Mouse (Mus musculus): ENCODE measurements around the gene Cbx4. TPM values are rescaled to one million over a fixed set of nuclear protein-coding genes. Genes with fewer than 3 reads are reported as not detected.
A peak's percentile ranks its signal among the peaks of the same experiment; 100 is the strongest.
"Not testable (repeated sequence)": the region's sequence is repeated elsewhere in the genome, so short reads cannot be mapped to it uniquely, and the experiment has no call there.

Gene Cbx4
- polyA plus RNA-seq, 1 experiment from 2014 or later, result 20.2 TPM

DNA sequence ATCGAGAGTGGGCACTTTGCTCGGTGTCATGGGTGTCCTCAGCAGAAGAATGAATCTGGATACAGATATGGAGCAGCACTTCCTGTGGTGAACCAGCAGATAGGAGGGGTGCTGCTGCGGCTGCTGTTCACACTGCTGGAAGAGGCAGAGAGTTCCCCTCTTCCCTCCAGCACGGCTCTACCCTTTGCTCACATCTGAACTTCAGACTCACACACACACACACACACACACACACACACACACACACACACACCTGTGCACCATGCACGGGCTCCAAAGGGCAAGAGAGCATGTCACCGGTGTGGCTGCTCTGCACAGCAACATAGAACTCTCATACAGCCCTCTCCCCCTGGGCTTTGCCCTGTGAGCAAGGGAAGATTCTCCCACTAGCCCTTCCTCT is 20.3 kb upstream of the Cbx4 start:
- Histone ChIP-seq H3K4me3 (replicated peaks) (no peak overlapping the region), H3K4me1 (0 out of 2 replicates have a peak, but pooled peaks cover 6% of the 10 kb centered on the region), H3K4me2 (no peak overlapping the region), H3K9ac (replicated peaks) (no peak overlapping the region), H3K9me3 (replicated peaks) (no peaks in the 10 kb centered on the region), H3K27ac (replicated peaks) (no peak overlapping the region), H3K27me3 (replicated peaks) (no peaks in the 10 kb centered on the region), H3K36me3 (no peaks in the 10 kb centered on the region)
- 60% methylated on average over 6 of the region's 6 CpGs for WGBS
- ATAC-seq (ENCODE audit: low FRiP score), result no peak

- H3K4me2 ChIP-seq, result no peak overlapping the region
- H3K27me3 ChIP-seq (replicated peaks), result no peaks in the 10 kb centered on the region
- no peaks in the 10 kb centered on the region for H3K36me3 ChIP-seq
- WGBS, result 45% methylated on average over 8 of the region's 8 CpGs
- H3K4me1 ChIP-seq, result 0 out of 2 replicates have a peak, but pooled peaks cover 6% of the 10 kb centered on the region
- no peak overlapping the region for H3K27ac ChIP-seq (replicated peaks)
- no peak overlapping the region for H3K4me3 ChIP-seq (replicated peaks)
- no peak for ATAC-seq (ENCODE audit: low FRiP score)
- no peaks in the 10 kb centered on the region for H3K9me3 ChIP-seq (replicated peaks)
- H3K9ac ChIP-seq (replicated peaks), result no peak overlapping the region
Observed at GRCm38 (mm10) chr11:119105748-119106147, 19.7 kb upstream of the Cbx4 start.

- no peaks in the 10 kb centered on the region for H3K36me3 ChIP-seq
- 78% methylated on average over 7 of the region's 7 CpGs for WGBS
- H3K4me3 ChIP-seq (replicated peaks), result no peak overlapping the region
- H3K27ac ChIP-seq (replicated peaks), result no peak overlapping the region
- H3K9ac ChIP-seq (replicated peaks), result no peak overlapping the region
- no peak overlapping the region for H3K4me2 ChIP-seq
- H3K4me1 ChIP-seq, result 0 out of 2 replicates have a peak, but pooled peaks cover 6% of the 10 kb centered on the region
- no peaks in the 10 kb centered on the region for H3K27me3 ChIP-seq (replicated peaks)
- ATAC-seq (ENCODE audit: low FRiP score), result no peak
- no peaks in the 10 kb centered on the region for H3K9me3 ChIP-seq (replicated peaks)
Observed at GRCm38 (mm10) chr11:119105071-119105609, 19.1 kb upstream of the Cbx4 start.

DNA sequence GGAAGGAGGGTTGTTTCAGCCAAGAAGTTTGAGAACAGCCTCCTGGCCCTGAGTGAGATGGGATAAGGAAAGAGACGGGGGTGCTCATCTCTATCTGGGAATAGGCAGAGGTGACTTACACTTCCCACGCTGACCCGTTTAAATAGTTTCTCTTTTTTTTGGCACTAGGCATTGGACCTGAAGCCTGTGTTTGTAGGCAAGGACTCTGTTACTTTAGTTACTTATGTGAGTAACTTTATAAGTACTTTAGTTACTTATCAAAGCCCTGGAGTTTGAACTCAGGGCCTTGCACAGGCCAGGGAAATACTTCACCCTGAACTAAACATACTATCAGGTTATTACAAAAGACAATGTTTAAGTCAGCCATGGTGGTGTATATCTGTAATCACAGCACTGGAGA is 18.0 kb upstream of the Cbx4 start:
- Histone ChIP-seq H3K4me3 (replicated peaks) (no peak overlapping the region), H3K36me3 (no peaks in the 10 kb centered on the region), H3K4me1 (0 out of 2 replicates have a peak, but pooled peaks cover 6% of the 10 kb centered on the region), H3K27me3 (replicated peaks) (no peaks in the 10 kb centered on the region), H3K9me3 (replicated peaks) (no peaks in the 10 kb centered on the region), H3K4me2 (no peak overlapping the region), H3K9ac (replicated peaks) (no peak overlapping the region), H3K27ac (replicated peaks) (no peak overlapping the region)
- 91% methylated on average over 3 of the region's 3 CpGs for WGBS
- ATAC-seq (ENCODE audit: low FRiP score), result no peak

DNA sequence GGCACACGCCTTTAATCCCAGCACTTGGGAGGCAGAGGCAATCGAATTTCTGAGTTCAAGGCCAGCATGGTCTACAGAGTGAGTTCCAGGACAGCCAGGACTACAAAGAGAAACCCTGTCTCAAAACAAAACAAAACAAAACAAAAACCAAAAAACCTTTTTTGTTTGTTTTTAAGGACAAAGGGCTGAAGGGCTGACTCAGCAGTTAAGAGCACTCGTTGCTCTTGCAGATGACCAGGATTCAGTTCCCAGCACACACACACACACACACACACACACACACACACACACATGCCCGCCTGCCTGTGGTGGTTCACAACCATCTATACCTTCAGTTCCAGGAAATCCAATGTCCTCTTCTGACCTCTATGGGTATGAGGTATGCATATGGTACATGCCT is 14.3 kb upstream of the Cbx4 start:
- H3K4me1 ChIP-seq; H3K9me3 ChIP-seq (replicated peaks); ATAC-seq (ENCODE audit: low FRiP score); H3K4me2 ChIP-seq; H3K9ac ChIP-seq (replicated peaks); H3K36me3 ChIP-seq; H3K4me3 ChIP-seq (replicated peaks); H3K27me3 ChIP-seq (replicated peaks); H3K27ac ChIP-seq (replicated peaks): not testable (repeated sequence)
- WGBS, result 80% methylated on average over 4 of the region's 4 CpGs

DNA sequence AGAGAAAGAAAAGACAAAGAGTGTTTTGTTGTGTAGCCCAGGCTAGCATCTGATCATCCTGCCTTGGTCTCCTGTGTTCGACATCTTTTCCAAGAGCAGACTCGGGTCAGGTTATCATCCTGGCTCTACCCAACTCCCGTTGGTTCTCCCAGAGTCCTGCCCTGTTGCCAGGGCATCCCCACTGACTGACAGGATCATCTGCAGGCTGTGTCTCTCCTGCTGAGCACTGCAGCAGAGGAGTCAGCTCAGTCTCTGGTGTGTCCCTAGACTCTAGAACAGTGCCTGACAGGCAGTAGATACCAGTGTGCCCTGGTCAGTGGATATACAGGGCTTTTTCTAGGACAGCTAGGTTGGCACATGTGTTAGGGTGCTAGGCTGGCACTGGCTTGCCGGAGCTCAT is 12.2 kb upstream of the Cbx4 start:
- 70% methylated on average over 4 of the region's 4 CpGs for WGBS
- ATAC-seq (ENCODE audit: low FRiP score), result no peak

DNA sequence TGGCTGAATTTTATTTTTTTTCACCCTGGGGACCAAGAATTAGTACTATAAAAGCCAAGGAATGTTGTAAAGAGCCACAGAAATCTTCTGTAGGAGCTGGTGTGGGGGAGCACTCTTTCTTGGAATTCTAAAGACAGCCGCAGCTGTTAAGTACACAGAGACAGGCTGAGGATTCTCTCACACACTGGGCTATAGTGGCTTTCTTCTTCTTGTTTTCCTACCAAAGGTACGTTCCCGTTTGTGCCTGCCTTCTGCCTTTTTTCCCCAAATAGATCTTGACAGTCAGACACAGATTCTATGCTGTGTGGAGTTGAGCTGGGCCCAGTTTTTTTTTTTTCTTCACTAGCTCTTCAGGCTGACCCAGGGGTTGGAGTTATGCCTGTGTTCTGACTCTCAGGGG is 9.4 kb upstream of the Cbx4 start:
- Histone ChIP-seq H3K9me3 (replicated peaks) (no peaks in the 10 kb centered on the region), H3K4me3 (replicated peaks) (no peak overlapping the region), H3K27me3 (replicated peaks) (0 out of 2 replicates have a peak, but pooled peaks cover 9% of the 10 kb centered on the region), H3K36me3 (no peaks in the 10 kb centered on the region), H3K4me1 (peaks cover 16% of the 10 kb centered on the region), H3K4me2 (no peak overlapping the region), H3K27ac (replicated peaks) (no peak overlapping the region), H3K9ac (replicated peaks) (no peak overlapping the region)
- 27% methylated on average over 3 of the region's 3 CpGs for WGBS
- ATAC-seq (ENCODE audit: low FRiP score), result no peak

More for the DNA sequence above, 12.2 kb upstream of the Cbx4 start:
- Histone ChIP-seq H3K4me1 (peaks cover 8% of the 10 kb centered on the region; the same call in 1 of the 2 replicates), H3K9ac (replicated peaks) (no peak overlapping the region), H3K27ac (replicated peaks) (no peak overlapping the region), H3K4me3 (replicated peaks) (no peak overlapping the region), H3K27me3 (replicated peaks) (0 out of 2 replicates have a peak, but pooled peaks cover 9% of the 10 kb centered on the region), H3K36me3 (no peaks in the 10 kb centered on the region), H3K4me2 (no peak overlapping the region), H3K9me3 (replicated peaks) (no peaks in the 10 kb centered on the region)

DNA sequence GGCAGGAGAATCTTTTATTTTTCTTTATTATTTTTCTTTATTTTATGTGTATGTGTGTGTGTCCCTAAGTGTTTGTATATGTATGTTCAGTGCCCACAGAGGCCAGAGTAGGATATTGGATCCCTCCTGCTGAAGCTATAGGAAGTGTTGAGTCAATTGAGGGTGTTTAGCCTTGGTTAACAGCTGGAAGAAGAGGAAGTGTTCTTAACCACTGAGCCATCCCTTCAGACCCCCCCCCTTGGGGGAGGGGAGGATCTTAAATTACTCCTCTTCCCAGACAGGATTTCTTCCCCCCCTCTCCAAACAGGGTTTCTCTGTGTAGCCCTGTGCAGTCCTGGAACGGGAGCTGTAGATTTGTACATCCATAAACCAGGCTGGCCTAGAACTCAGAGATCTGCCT is 7.3 kb upstream of the Cbx4 start:
- no peak for ATAC-seq (ENCODE audit: low FRiP score)
- Histone ChIP-seq H3K27ac (replicated peaks) (no peak overlapping the region), H3K4me2 (no peak overlapping the region), H3K36me3 (no peaks in the 10 kb centered on the region), H3K4me3 (replicated peaks) (no peak overlapping the region), H3K27me3 (replicated peaks) (peaks cover 20% of the 10 kb centered on the region), H3K4me1 (peaks cover 37% of the 10 kb centered on the region), H3K9ac (replicated peaks) (no peak overlapping the region), H3K9me3 (replicated peaks) (no peaks in the 10 kb centered on the region)
- WGBS, result 67% methylated on average over 1 of the region's 1 CpGs

GRCm38 (mm10) chr11:119092286-119092685 is 6.3 kb upstream of the Cbx4 start:
- 72% methylated on average over 3 of the region's 3 CpGs for WGBS
- Histone ChIP-seq H3K4me1 (peaks cover 45% of the 10 kb centered on the region), H3K27ac (replicated peaks) (no peak overlapping the region), H3K4me3 (replicated peaks) (no peak overlapping the region), H3K9me3 (replicated peaks) (no peaks in the 10 kb centered on the region), H3K4me2 (no peak overlapping the region), H3K36me3 (no peaks in the 10 kb centered on the region), H3K27me3 (replicated peaks) (peaks cover 29% of the 10 kb centered on the region), H3K9ac (replicated peaks) (no peak overlapping the region)
- no peak for ATAC-seq (ENCODE audit: low FRiP score)

DNA sequence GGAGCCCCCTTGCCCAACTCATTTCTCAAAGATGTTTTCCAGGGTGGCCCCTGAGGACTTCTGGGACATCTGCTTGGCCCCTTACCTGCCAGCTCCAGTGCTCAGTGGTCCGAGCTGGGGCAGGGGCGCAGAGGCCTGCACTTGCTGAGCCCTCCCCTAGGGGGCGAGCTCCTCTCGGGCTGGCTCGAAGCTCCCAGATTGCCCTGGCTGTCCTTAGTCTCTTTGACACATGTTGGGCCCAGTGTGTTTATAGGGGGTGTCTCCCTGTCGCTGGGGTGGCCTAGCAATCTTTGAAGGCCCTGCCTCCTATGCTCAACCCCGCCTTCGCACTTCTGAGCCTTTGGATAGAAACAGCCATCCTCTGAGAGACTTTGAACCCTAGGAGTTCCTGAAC is 5.6 kb upstream of the Cbx4 start:
- no peak overlapping the region for H3K4me3 ChIP-seq (replicated peaks)
- 0 out of 2 replicates have a peak overlapping the region, but pooled peaks have one; percentile 69 for H3K9ac ChIP-seq (replicated peaks)
- H3K9me3 ChIP-seq (replicated peaks), result no peaks in the 10 kb centered on the region
- peaks cover 34% of the 10 kb centered on the region for H3K27me3 ChIP-seq (replicated peaks)
- no peak for ATAC-seq (ENCODE audit: low FRiP score)
- H3K4me2 ChIP-seq, result peak overlapping the region; percentile 96
- no peak overlapping the region for H3K27ac ChIP-seq (replicated peaks)
- 2% methylated on average over 8 of the region's 8 CpGs for WGBS
- peaks cover 51% of the 10 kb centered on the region for H3K4me1 ChIP-seq
- no peaks in the 10 kb centered on the region for H3K36me3 ChIP-seq

DNA sequence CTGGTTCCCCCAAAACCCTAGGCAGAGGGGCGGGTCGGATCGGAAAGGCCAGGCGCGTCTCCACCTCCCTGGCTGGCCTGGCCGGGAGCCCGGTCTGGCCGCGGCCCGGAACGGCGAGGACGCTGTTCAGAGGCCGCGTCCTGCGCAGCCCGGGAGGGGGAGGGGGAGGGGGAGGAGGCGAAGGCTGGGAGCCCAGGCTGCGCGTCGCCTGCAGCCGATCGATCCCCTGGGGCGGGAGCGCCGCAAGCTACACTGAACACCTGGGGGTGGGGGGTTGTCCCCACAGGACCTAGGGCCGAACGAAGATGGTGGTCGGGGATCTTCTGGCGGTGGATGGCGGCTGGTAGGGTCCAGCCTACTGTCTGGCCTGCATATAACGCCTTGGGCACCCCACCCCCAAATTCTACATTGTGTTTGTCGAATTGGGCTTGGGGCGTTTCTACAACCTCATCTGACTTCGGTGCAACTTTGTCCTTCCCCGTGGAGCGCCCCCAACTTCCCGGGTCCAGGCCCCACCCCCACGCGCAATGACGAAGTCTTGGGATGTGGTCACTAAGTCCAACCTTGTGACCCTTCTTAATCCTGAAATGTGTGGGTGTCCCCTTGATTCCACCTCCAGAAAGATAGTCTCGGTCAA is 5.1 kb upstream of the Cbx4 start:
- peak overlapping the region; percentile 30; the same call in 1 of the 2 replicates for H3K27ac ChIP-seq (replicated peaks)
- H3K9ac ChIP-seq (replicated peaks), result peak overlapping the region; percentile 69
- H3K27me3 ChIP-seq (replicated peaks), result peaks cover 35% of the 10 kb centered on the region
- H3K4me1 ChIP-seq, result peaks cover 54% of the 10 kb centered on the region
- no peaks in the 10 kb centered on the region for H3K36me3 ChIP-seq
- peak overlapping the region; percentile 54 for H3K4me3 ChIP-seq (replicated peaks)
- WGBS, result 1% methylated on average over 34 of the region's 42 CpGs
- peak; percentile 29 for ATAC-seq (ENCODE audit: low FRiP score)
- peak overlapping the region; percentile 96 for H3K4me2 ChIP-seq
- H3K9me3 ChIP-seq (replicated peaks), result no peaks in the 10 kb centered on the region

All from neural tube, embryonic 15.5 days (tissue).